Mouse (Mus musculus): ENCODE data around the gene Macrod1. TPM values are rescaled to one million over a fixed set of nuclear protein-coding genes. Genes with fewer than 3 reads are reported as not detected.

The Macrod1 gene
- total RNA-seq, 2 experiments from 2014 or later, result 5.5 to 6.3 TPM

GRCm38 (mm10) chr19:7164238-7164637 is 107.6 kb downstream of the Macrod1 start:
- intact Hi-C loops (cut with DNase I), result loop anchor here (5.0 kb wide), 1 partner anchor 97 kb away; no protein-coding TSS in a partner anchor
- DNase-seq, result no peak

GRCm38 (mm10) chr19:7164820-7165323 is 108.3 kb downstream of the Macrod1 start:
- no peak for DNase-seq
- intact Hi-C loops (cut with DNase I), result loop anchor here (5.0 kb wide), 1 partner anchor 98 kb away; no protein-coding TSS in a partner anchor

DNA sequence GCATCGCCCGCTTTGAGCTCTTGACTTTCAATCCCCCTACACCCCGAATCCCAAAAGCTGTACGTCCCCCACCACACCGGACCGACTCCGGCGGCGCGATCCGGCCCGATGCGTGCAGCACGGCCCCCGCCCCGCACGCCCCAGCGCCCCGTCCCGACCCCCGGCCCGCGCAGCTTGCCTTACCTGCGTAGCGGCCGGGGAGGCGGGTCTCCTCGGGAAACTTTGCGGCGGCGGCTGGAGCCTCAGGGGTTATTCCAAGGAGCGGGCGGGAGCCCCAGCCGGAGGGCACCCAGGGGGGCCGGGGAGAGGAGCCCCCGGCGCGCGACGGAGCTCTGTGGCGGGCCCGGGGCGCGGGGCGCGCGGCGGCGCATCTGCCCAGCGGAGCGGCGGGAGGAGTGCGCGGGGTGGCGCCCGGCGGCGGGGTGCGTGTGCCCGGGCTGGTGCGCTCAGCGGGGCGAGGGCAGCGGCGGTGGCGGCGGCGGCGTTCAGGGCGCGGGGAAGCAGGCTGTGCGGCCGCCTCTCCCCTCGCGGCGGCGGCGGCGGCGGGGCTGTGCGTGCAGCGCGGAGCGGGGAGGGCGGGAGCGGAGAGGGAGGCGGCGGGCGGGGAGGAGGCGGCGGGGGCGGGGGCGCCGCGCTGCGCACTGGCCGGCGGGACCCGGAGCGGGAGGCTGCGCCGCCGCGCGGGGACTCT is 109.0 kb downstream of the Macrod1 start:
- intact Hi-C loops (cut with DNase I), result no loop called here
- DNase-seq, result no peak

- intact Hi-C loops (cut with DNase I), result no loop called here
- no peak for DNase-seq
Measured at GRCm38 (mm10) chr19:7166200-7166711, 109.6 kb downstream of the Macrod1 start.

DNA sequence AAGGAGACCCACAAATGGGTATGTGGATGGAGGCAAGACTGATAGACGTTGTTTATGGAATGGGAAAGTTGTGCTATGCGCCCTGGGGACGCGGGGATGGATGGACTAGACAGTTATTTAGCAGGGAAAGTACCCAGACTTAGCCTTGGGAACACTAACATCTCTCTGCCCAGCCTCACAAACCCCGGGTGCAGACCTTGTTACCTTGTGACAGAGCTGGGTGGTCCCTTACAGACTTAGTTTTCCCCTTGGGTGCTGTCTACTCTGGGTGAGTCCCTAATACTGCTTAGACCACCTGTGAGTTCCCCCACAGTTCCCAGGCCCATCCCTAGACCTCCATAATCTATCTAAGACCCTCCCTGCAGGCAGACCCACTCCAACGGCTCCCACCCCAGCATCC is 110.2 kb downstream of the Macrod1 start:
- no peak for DNase-seq
- intact Hi-C loops (cut with DNase I), result no loop called here

DNA sequence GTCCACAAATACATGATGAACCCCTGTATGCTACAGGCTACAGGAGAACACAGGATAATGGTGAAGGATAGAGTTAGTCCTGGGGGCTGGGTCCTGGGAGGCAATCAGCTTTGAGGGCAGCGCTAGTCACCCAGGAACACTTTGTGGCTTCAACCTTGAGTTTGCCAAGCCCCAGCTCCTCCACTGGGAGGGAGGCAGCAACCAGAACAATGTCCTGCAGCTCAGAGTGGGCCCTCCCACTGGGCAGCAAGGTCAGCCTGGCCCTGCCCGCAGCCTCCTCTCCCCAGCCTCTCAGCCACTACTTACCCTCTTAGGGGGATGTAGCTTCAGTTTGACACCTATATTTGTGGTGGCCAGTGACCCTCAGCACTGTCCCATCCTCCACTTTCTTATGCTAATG is 111.8 kb downstream of the Macrod1 start:
- DNase-seq, result no peak
- intact Hi-C loops (cut with DNase I), result no loop called here

DNA sequence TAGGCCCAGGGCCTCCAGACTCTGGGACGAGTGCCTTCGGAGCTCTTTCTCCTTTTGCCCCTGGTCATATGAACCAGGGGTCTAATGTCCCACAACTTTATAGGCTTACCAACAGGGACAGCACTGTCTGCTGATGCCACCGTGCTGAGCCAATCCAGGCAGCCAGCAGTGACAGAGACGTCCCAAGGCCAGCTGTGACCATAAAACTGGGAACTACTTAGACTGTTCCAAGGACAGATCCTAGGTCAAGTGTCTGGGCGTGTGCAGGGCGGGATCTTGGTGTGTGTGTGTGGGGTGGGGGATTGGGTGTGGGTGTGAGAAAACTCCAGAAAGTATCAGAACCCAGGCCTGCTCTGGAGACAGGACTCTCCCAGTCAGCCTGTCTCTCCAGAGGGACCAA is 114.3 kb downstream of the Macrod1 start:
- no peak for DNase-seq
- intact Hi-C loops (cut with DNase I), result no loop called here

DNA sequence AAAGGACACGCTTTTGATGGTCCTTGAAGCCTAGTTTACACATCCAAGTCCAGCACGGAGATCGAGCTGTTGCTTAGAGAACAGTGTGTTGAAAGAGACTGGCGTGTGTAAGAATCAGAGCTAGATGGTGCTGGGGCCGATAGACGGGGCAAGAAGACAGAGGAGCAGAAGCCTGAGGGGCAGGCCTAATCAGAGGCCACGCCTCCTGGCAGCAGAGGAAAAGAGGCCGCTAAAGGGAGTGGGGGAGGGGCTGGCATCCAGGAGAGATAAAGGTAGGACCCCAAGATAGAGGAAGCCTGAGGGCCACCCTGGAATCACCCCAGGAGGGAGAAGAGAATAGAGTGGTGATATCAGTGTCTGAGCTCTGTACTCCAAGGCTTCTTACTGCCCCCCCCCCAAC is 114.8 kb downstream of the Macrod1 start:
- no peak for DNase-seq
- intact Hi-C loops (cut with DNase I), result no loop called here

DNA sequence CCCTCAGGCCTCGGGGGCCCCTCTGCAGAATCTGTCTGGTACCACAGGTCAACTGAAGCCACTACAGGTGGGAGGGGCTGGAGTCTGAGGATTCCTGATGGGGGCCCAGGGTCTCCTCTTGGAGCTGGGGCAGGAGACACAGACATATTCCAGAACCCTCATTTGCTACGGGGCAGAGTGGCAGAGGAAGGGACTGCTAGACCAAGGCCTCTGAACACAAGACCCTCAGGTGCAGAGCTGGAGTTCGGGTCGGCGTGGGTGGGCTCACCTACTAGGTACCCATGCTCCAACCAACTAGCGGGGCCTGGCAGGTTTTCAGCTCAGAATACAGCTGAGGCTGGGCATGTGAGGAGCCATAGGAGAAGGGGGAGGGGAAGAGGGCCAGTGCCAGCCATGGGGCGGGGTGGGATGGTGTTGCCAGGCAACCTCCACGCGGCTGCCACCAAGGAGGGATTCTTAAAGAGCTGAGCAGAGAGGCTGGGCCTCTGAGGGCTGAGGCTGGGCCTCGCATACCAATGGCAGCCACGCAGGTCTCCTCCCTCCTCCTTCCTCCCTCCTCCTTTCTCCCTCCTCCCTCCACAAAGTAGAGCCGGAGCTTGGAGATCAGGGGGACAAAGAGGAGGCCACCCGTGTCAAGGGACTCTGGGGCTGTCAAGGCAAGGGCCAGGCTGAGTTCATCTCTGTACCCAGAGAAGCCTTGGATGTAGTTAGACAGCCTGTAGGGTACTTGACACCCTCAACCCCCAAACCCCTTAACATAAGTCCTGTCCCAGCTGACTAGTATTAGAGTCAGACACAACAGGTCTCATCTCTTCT is 115.6 kb downstream of the Macrod1 start:
- intact Hi-C loops (cut with DNase I), result no loop called here
- peak; percentile 87 for DNase-seq

GRCm38 (mm10) chr19:7176041-7176696 is 119.6 kb downstream of the Macrod1 start:
- peak; percentile 65 for DNase-seq
- intact Hi-C loops (cut with DNase I), result no loop called here

- intact Hi-C loops (cut with DNase I), result no loop called here
- no peak for DNase-seq
Measured at GRCm38 (mm10) chr19:7177804-7178511, 121.3 kb downstream of the Macrod1 start.

GRCm38 (mm10) chr19:7178841-7179452 is 122.3 kb downstream of the Macrod1 start:
- peak; percentile 80 for DNase-seq
- intact Hi-C loops (cut with DNase I), result no loop called here

DNA sequence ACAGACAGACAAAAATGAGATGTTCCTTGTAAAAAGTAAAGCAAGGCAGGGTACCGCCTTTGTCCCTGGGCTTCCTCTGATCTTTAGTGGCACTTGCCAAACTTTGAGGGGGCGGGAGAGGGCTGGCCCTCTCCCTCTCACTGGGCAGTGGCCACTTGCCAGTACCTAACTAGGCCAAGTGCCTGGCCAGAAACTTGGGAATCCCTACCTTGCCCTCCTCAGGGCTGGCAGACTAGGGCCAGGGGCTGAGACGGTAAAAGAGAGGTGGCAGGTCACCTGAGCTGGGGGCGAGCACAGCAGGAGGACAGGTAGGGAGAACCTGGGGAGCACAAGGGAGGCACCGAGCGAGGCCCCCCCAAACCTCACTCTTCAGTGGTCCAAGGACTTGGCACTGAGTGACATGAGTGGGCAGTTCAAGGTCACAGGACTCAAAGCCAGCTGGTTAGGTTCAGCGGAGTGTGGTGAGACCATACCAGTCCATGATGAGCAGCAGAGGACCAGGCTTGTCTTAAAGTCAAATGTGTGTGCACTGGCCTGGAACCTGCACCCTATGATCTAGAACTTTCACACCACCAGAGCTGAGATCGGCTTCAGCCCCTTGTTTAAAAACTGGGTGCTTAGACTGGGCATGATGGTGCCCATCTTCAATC is 124.3 kb downstream of the Macrod1 start:
- intact Hi-C loops (cut with DNase I), result no loop called here
- DNase-seq, result peak; percentile 75

GRCm38 (mm10) chr19:7181496-7181895 is 124.9 kb downstream of the Macrod1 start:
- DNase-seq, result no peak
- intact Hi-C loops (cut with DNase I), result no loop called here

DNA sequence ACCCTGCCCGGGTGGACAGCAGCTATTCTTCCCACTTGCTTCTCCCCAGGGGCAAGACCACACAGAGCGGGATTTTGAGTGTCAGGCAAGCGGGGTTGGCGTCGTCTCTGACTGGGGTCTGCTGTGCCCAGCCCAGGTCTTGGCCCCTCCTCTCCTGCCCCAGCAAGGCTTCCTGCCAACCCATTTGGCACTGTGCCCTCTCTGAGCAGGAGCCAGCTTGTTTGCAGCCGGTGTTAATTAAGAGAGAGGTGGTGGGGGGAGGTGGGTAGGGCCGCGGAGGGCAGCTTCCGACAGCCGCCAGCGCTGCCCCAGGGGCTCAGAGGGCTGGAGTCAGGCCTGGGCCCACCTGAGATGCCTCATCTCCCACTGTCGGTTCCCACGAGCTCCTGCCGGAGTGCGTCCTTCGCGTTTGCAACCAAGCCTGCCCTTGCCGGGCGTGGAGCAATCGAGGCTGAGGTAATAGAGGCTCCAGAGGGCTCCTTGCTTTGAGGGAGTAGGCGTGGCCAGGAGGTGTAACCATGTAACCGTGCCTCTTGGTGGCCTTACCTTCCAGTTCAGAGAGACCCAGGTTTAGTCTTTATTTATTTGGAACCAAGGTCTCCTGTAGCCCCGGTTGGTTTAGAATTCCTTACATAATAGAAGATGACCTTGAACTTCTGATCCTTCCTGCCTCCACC is 125.8 kb downstream of the Macrod1 start:
- DNase-seq, result peak; percentile 99
- intact Hi-C loops (cut with DNase I), result no loop called here

- DNase-seq, result no peak
- intact Hi-C loops (cut with DNase I), result no loop called here
Measured at GRCm38 (mm10) chr19:7183419-7183818, 126.8 kb downstream of the Macrod1 start.

GRCm38 (mm10) chr19:7185059-7185458 is 128.4 kb downstream of the Macrod1 start:
- no peak for DNase-seq
- intact Hi-C loops (cut with DNase I), result no loop called here

DNA sequence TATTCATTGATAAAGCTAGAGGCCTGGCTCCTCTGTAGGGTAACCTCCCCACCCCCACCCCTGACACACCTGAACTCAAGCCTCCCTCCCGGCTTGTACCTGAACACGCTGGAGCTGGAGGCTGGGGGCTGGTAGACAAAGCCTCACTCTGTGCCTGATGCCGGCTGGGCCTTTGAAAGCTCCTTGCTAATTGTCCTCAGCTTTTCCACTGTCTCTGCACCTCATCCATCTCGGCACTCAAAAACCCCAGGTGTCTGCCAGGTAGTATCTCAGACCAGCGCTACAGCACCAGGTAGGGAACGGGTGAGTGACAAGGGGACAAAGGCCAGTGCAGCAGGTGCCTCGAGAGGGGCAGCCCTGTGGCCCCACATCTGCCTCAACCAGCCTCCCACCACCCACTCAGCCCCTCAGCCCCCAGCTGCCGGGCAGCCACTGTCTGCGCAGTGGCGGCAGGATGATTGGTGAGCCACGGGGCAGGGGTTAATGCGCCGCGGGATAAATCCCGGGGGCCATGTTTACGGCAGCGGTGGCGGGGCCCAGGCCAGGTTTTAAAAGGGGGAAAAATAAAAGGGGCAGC is 129.2 kb downstream of the Macrod1 start:
- intact Hi-C loops (cut with DNase I), result no loop called here
- no peak for DNase-seq

DNA sequence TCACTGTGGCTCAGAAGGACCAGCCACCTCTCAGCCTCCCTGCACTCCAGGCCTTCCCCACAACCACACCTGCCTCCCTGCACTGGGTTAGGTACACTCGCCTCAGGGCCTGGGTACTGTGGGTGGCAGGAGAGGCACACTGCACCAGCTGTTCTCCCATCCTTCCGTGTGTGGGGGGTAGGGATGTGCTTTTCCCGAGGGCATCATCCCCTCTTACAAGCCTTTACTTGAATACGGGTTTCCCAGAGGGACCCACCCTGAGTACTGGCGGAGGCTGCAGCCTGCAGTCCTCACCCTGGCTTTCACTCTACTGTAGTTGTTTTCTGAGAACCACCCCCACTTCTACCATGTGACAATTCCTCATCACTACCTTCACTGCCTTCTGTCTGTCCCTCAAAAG is 130.5 kb downstream of the Macrod1 start:
- no peak for DNase-seq
- intact Hi-C loops (cut with DNase I), result no loop called here

Measured in left cerebral cortex, postnatal 4 days (tissue).